Mouse (Mus musculus) thymus, adult 2 months (tissue): ENCODE measurements around the gene Krt86. TPM values are rescaled to one million over a fixed set of nuclear protein-coding genes. Genes with fewer than 3 reads are reported as not detected.

ENCODE experiments used
- DNase-seq: peaks from one replicate; pipeline ENCODE4 v3.0.0; 2021
- H3K27ac ChIP-seq: fragments of 200-500 bp; 2 replicates; pipeline ENCODE4 v1.5.1; 2012; ENCODE audit warnings: low read length, control low read depth; ENCODE audit not compliant: control insufficient read depth, insufficient read depth
- H3K27me3 ChIP-seq: fragments of 200-500 bp; 2 replicates; pipeline ENCODE4 v1.6.1; 2012; ENCODE audit warnings: mild to moderate bottlenecking, low read length, moderate library complexity, mixed read lengths; ENCODE audit not compliant: control insufficient read depth, insufficient read depth
- H3K36me3 ChIP-seq: fragments of 200-500 bp; 2 replicates; pipeline ENCODE4 v1.6.1; 2012; ENCODE audit warnings: mild to moderate bottlenecking, low read length, moderate library complexity; ENCODE audit not compliant: control insufficient read depth, insufficient read depth
- H3K4me1 ChIP-seq: fragments of 200-500 bp; replicated peaks from 2 replicates; pipeline ENCODE4 v1.6.1; 2012; ENCODE audit warnings: low read length; ENCODE audit not compliant: control insufficient read depth, insufficient read depth
- H3K4me3 ChIP-seq: fragments of 200-500 bp; 2 replicates; pipeline ENCODE4 v1.5.1; 2012; ENCODE audit warnings: mild to moderate bottlenecking, low read length, control low read depth, moderate library complexity; ENCODE audit not compliant: control insufficient read depth, insufficient read depth
- CTCF ChIP-seq: fragments of 200-500 bp; IDR thresholded peaks from 2 replicates; pipeline ENCODE4 v1.5.1; 2012; ENCODE audit warnings: mild to moderate bottlenecking, control low read depth, low read length, moderate library complexity, borderline replicate concordance; ENCODE audit not compliant: control insufficient read depth, poor library complexity, insufficient read depth; ENCODE audit errors: extremely low read depth
- POLR2A ChIP-seq: fragments of 200-500 bp; IDR thresholded peaks from 2 replicates; pipeline ENCODE4 v1.6.1; 2012; ENCODE audit warnings: mild to moderate bottlenecking, low read length, control low read depth, moderate library complexity; ENCODE audit not compliant: control insufficient read depth, poor library complexity, insufficient read depth; ENCODE audit errors: extremely low read depth
- WGBS: fragments of 180-500 bp; shearing (Covaris S2); methylation state at CpG from one replicate; pipeline ENCODE4 v1.1.7; 2018; 5-methylcytosine and 5-hydroxymethylcytosine counted together
- polyA plus RNA-seq: library from polyadenylated mRNA; depleted of rRNA; stranded (reverse); fragments of >200 nt; gene quantifications from 2 replicates; pipeline ENCODE4 v1.2.3, GENCODE M21; 2012

Gene Krt86
- polyA plus RNA-seq, 1 experiment: 0.35 TPM

- no peak for TF ChIP-seq POLR2A
- TF ChIP-seq CTCF: no peak
- Histone ChIP-seq H3K4me1 (no peaks in the 10 kb centered on the region), H3K27me3 (no peaks in the 10 kb centered on the region), H3K4me3 (no peak overlapping the region), H3K36me3 (no peaks in the 10 kb centered on the region), H3K27ac (no peak overlapping the region)
- DNase-seq: no peak
- WGBS: 56% methylated on average over 4 of the region's 4 CpGs
Observed at GRCm38 (mm10) chr15:101469093-101469492, 4.2 kb upstream of the Krt86 start.

DNA sequence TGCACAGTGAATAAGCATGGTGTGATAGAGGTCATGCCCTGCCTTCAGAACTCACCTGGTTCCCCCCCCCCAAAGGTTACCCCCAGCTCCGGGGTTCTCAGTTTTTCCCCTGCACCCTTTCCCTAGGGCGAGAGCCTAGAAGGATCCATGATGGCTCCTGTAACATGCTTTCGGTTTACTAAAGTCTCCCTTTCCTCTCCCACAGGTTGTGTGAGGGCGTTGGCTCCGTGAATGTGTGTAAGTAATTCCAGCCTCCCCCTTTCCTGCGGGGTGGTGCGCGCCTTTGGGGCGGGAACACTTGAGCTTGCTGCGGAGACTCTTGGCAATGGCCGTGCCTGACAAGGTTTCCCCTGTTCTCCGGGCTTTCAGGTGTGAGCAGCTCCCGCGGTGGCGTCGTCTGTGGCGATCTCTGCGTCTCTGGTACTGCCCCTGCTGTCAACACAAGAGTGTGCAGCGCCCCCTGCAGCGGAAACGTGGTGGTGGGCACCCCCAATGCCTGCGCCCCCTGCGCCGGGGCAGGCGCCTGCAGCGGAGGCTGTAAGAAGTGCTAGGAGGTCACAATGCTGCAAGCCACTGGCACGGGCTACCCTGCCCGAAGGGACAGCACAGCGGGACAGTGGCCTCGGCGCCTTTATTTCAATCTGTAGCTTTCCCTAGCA is 5.9 kb downstream of the Krt86 start:
- peaks cover 6% of the 10 kb centered on the region for H3K4me1 ChIP-seq
- H3K27me3 ChIP-seq: no peaks in the 10 kb centered on the region
- WGBS: 7% methylated on average over 31 of the region's 31 CpGs
- peak overlapping the region; percentile 15 for H3K4me3 ChIP-seq
- peak; percentile 81 for DNase-seq
- H3K36me3 ChIP-seq: no peaks in the 10 kb centered on the region
- H3K27ac ChIP-seq: no peak overlapping the region
- TF ChIP-seq POLR2A: no peak
- peak; percentile 79; the same call in 1 of the 2 replicates for TF ChIP-seq CTCF

- no peaks in the 10 kb centered on the region for H3K36me3 ChIP-seq
- 46% methylated on average over 11 of the region's 11 CpGs for WGBS
- no peaks in the 10 kb centered on the region for H3K27me3 ChIP-seq
- H3K27ac ChIP-seq: no peak overlapping the region
- H3K4me3 ChIP-seq: peak overlapping the region; percentile 5
- DNase-seq: no peak
- peaks cover 11% of the 10 kb centered on the region for H3K4me1 ChIP-seq
- TF ChIP-seq CTCF: no peak
- TF ChIP-seq POLR2A: no peak
Observed at GRCm38 (mm10) chr15:101479666-101480060, 6.4 kb downstream of the Krt86 start.

DNA sequence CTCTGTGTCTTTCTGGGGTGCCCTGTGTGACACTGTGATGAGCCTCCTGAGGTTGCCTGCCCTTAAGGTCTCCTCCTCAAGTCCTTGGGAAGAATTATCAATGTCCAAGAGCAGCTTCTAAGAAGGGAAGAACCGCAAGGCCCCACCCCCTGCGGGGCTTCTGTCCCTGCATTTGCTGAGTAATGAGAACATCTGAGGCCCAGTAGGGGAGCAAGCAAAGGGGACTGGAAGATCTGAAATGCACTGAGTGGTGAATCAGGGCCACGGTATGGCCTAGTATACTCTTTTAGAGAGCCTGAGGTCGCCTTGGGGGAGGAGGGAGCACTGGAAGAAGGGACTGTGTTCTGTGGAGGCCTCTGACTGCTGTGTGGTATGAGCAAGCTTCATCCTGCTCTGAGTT is 8.8 kb downstream of the Krt86 start:
- 41% methylated on average over 4 of the region's 4 CpGs for WGBS
- no peaks in the 10 kb centered on the region for H3K36me3 ChIP-seq
- peaks cover 35% of the 10 kb centered on the region for H3K4me1 ChIP-seq
- H3K4me3 ChIP-seq: no peak overlapping the region
- TF ChIP-seq POLR2A: no peak
- TF ChIP-seq CTCF: no peak
- no peak for DNase-seq
- H3K27ac ChIP-seq: no peak overlapping the region
- no peaks in the 10 kb centered on the region for H3K27me3 ChIP-seq

GRCm38 (mm10) chr15:101483646-101484045 is 10.4 kb downstream of the Krt86 start:
- TF ChIP-seq CTCF (no peak), POLR2A (no peak)
- WGBS: 94% methylated on average over 1 of the region's 1 CpGs
- Histone ChIP-seq H3K27ac (no peak overlapping the region), H3K27me3 (no peaks in the 10 kb centered on the region), H3K4me3 (no peak overlapping the region), H3K36me3 (no peaks in the 10 kb centered on the region), H3K4me1 (peaks cover 43% of the 10 kb centered on the region)
- no peak for DNase-seq

GRCm38 (mm10) chr15:101484939-101485338 is 11.7 kb downstream of the Krt86 start:
- TF ChIP-seq CTCF (no peak), POLR2A (no peak)

More at GRCm38 (mm10) chr15:101484939-101485338, 11.7 kb downstream of the Krt86 start:
- 83% methylated on average over 1 of the region's 1 CpGs for WGBS
- no peak overlapping the region for H3K4me3 ChIP-seq
- no peaks in the 10 kb centered on the region for H3K36me3 ChIP-seq
- H3K27ac ChIP-seq: no peak overlapping the region
- H3K4me1 ChIP-seq: peaks cover 40% of the 10 kb centered on the region
- H3K27me3 ChIP-seq: no peaks in the 10 kb centered on the region
- DNase-seq: no peak
